Mouse (Mus musculus): ENCODE measurements at regions not wholly inside any gene's neighbourhood (a gene's known extent, or its start where the extent isn't known, plus 50 kb on each side); places are given as distances from the start of the nearest gene placed in this dataset.
"Not testable (repeated sequence)": the region's sequence is repeated elsewhere in the genome, so short reads cannot be mapped to it uniquely, and the experiment has no call there.

DNA sequence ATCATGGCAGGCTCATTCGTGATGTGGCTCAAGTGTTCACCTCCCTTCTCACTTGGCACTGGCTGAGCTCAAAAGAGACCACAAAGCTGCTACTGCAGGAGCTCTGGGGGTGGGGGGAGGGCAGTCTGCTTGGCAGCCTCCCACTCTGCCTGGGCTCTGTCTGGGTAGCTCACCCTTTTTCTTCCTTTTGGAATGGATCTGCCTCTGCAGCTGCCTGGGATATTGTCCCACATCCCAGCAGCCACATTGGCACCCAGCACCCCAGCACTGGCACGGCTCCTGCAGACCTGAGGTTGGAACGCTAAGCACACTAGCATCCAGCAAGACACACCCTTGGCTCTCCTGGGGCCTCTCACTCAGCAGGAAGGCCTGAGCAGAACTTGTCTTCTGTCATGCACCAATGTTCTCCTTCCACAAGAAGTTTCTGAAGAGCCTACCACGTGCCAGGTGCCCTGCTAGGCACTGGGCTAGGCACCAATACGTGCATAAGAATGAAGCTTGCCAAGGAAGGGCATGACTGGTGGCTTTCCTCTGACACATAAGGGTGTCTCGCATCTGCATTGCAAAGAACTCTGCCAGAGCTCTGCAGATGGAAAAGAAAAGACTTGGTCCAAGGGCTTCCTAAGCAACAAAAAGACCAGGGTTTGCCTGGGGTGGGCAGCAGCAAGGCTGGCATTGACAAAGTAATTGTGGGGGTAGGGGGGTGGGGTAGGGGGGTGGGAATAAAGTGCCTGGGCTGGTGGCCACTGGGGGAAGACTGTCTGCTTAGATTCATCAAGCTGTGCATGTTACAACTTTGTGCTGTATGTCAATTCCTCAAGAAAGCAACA lies 112.1 kb upstream of the Sipa1l1 start:
- DNase-seq (ENCODE audit: low spot score in 2 of 2): not testable (repeated sequence)

DNA sequence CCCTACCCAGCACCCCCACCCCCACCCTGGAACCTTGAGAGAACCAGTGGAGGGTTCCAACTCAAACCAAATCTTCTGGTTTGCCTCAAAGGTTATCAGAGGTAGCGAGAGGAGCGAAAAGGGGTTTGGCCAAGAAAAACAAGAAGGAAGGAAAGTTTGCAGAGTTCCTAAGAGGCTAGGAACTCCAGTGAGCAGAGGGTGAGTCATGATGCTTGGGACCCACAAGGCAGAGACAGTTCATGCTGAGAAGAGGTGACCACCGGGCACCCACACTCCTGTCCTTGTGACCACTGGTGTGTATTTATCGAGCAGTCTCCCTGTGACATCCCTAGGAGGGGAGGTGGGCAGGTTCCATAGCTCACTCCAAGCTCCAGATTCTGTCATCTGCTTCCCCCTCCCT lies 104.1 kb upstream of the Sipa1l1 start:
- DNase-seq (ENCODE audit: low spot score in 2 of 2): no peak

DNA sequence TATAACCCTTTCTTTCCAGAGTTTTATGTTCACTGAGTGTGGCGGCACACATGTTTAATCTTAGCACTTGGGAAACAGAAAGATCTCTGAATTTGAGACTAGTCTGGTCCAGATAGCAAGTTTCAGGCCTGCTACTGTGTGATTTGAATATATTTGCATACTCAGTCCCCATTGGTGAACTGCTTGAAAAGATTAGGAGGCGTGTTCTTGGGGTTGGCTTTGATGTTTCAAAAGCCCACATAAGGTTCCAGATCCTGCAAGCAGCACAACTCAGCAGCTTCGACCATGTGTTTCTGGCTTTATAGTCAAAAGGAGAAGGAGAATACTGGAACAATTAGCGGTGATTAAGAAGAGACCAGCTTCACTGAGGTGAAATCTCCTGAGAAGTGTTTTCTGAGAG lies 102.3 kb upstream of the Sipa1l1 start:
- no peak for DNase-seq (ENCODE audit: low spot score in 2 of 2)

- no peak for DNase-seq (ENCODE audit: low spot score in 2 of 2)
Observed at GRCm38 (mm10) chr12:82069621-82070020, 99.5 kb upstream of the Sipa1l1 start.

GRCm38 (mm10) chr12:82072810-82073465 lies 96.2 kb upstream of the Sipa1l1 start:
- peak; percentile 64 to 74 for DNase-seq (ENCODE audit: low spot score in 2 of 2)

DNA sequence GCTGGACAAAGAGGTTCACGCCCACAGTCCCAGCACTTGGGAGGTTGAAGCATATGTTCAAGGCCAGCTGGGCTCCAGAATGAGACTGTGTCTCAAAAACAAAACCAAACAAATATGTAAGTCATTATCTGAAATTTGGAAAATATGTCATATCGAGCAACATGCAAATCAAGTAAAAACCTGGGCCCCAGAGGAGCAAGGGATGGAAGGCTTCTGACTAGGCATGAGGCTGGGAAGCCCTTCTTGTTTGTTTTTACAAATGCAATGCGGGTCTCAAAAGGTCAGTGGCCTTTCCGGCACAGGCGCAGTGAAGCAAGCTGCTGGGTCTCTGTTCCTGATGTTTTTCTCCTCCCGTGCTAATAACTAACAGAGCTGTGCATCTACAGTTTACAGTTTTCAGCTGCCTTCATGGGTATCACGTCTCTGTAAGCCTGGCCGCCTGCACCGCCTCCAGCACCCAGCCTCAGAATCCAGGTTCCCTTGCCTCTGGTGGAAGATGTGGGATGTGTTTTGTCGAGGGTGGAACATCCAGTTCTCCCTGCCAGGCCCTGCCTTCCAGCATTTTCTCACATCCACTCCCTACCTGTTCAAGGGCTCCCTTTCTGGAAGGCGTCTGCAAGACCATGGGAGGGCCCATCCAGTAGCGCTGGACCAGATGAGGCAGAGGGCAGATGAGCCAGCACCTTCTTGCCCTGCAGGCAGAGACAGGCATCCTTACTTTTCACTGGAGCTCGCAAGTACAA lies 93.5 kb upstream of the Sipa1l1 start:
- DNase-seq (ENCODE audit: low spot score in 2 of 2): no peak

- DNase-seq (ENCODE audit: low spot score in 2 of 2): no peak
Observed at GRCm38 (mm10) chr12:82076766-82077165, 92.4 kb upstream of the Sipa1l1 start.

DNA sequence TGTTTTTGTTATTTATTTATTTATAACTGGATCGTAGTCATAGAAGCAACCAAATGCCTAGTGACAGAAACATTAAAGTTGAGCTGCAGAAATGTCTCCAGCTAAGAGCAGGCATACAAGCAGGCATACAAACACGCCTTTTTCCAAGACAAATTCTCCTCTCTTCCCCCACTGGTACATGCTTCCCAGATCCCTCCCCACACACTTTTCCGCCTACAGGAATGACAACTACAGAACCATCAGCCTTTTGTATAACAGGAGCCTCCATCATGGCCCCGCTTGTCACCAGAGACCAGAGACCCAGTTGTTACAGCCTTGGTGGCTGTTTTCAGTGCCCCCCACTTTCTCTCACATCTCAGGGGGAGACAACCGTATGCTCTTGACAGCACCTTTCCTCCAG lies 91.2 kb upstream of the Sipa1l1 start:
- no peak for DNase-seq (ENCODE audit: low spot score in 2 of 2)

DNA sequence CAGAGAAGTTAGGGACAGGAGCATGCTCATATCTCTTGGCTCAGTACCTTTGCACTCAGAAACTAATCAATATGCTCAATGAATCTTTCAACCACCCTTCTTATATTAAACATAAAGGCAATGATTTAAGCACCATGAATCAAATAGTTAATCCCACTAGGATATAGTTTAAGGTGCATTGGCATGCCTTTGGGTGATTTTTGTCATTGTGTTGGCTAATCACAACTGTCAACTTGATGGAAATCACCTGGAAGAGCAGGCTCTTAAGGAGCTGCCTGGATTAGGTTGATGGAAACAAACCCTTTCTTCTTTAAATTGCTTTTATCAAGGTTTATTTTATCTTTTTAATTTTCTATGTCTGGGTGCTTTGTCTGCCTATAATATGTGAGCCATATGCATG lies 90.4 kb upstream of the Sipa1l1 start:
- no peak for DNase-seq (ENCODE audit: low spot score in 2 of 2)

- DNase-seq (ENCODE audit: low spot score in 2 of 2): no peak
Observed at GRCm38 (mm10) chr12:82080196-82080880, 88.8 kb upstream of the Sipa1l1 start.

DNA sequence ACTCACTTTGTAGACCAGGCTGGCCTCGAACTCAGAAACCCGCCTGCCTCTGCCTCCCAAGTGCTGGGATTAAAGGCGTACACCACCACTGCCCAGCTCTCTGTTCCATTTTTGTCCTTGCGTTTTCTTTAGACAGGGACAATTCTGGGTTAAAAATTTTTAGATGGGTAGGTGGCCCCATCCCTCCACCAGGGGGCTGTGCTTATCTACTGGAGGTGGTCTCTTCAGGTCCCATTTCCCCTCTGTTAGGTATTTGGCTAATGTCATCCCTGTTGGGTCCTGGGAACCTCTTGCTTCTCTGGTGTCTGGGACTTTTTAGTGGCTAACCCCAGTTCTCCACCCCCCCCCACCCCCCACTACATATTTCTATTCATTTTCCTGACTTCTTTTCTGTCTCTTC lies 86.5 kb upstream of the Sipa1l1 start:
- DNase-seq (ENCODE audit: low spot score in 2 of 2): not testable (repeated sequence)

DNA sequence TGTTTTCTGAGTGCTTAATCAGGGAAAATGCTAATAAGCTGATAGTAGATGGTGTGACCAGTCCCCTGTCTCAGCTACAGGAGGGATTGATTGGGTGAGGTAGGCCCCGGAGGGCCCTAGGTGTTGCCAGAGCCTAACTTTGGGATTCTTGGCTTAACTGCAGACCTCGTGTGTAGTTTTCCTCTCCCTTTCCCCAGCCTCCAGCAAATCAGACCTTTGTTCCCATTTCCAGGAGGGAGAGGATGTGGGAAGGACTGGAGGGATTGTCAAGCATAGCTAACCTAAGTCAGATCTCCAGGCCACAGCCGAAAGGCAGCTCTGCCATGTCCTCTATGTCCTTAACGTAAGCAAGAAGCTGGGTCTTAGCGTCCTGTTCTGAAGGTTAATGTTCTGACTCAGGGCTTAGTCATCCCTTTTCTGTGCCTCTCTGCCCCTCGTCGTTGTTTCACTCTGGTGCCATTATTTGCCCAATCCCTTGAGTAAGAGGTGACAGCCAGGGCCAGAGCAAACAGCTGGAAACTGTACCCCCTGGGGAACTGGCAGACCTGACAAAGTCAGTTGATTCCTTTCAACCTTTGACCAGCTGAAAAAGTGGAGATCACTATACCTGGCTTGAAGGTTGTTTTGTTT lies 83.2 kb upstream of the Sipa1l1 start:
- DNase-seq (ENCODE audit: low spot score in 2 of 2): no peak

DNA sequence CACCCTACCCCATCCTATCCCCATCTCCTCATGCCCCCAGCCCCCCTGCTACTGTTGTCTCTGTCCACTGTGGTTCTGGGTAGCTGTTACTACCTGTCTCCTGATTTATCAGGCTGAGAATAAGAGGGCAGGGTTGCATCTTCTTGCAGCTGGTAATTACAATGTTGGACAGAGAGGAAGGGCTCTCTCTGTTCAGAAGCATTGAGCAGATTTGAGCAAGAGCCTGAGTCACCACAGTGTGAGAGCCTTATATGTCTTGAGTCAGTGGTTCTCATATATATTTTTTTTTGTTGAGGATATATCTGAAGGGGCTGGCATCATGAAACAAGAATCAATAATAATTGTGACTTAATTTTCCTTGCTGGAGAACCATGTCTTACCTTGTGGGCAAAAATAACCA lies 82.7 kb upstream of the Sipa1l1 start:
- no peak for DNase-seq (ENCODE audit: low spot score in 2 of 2)

- DNase-seq (ENCODE audit: low spot score in 2 of 2): no peak
Observed at GRCm38 (mm10) chr12:82089288-82089687, 79.8 kb upstream of the Sipa1l1 start.

GRCm38 (mm10) chr12:82093317-82093716 lies 75.8 kb upstream of the Sipa1l1 start:
- no peak for DNase-seq (ENCODE audit: low spot score in 2 of 2)

DNA sequence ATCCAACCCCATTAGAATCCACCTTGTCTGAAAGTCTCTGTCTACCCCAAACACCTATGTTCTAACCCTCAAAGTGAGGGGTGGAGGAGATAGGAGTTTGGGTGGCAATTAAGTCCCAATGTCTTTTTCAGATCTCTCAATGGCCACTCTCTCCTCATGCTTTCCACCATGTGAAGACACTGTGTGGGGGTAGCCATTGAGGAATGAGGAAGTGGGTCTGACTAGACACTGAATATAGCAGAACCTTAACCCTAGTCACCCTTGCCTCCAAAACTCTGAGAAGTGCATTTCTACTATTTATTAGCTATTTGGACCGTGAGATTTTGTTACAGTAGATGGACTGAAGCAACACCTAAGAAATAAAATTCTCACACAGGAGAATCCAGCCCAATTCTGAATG lies 73.7 kb upstream of the Sipa1l1 start:
- DNase-seq (ENCODE audit: low spot score in 2 of 2): no peak

DNA sequence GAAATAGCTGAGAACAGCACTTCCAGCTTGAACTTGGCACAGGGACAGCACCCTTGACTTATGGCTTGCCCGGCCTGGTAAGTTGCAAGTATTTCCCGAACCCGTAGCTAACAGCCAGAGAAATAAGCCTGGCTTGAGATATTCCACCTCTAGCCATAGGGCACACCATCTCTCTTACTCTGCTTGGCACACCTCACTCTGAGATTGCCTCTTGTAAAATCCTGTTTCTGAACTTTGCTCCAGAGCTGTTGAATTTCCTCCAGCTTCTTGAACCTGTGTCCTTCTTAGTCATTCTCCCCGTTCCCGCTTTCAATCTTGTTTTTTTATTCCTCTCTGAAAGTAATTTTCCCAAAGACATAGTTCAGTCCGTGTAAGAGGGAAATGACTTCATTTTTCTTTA lies 72.0 kb upstream of the Sipa1l1 start:
- DNase-seq (ENCODE audit: low spot score in 2 of 2): no peak

DNA sequence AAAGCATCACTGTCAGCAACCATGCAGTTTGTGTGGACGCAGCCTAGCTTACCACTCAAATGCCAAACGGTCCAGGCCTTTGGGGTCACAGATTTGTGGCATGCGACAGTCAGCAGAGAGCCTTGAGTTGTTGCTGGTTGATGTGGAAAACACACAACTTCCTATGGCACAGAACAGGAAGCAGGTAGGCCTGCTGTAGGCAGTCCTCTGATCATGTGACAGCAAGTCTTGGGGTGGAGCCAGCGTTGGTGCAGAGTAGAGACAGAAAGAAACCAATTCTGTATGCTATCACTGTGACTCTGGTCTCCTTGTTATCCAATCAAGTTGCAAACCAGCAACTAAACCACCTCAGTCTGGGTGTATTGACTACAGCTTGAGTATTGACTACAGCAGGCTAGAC lies 71.5 kb upstream of the Sipa1l1 start:
- no peak for DNase-seq (ENCODE audit: low spot score in 2 of 2)

- DNase-seq (ENCODE audit: low spot score in 2 of 2): peak; percentile 59 to 66
Observed at GRCm38 (mm10) chr12:82104211-82104610, 64.9 kb upstream of the Sipa1l1 start.

- DNase-seq (ENCODE audit: low spot score in 2 of 2): peak; percentile 37 to 56
Observed at GRCm38 (mm10) chr12:82105184-82106031, 63.7 kb upstream of the Sipa1l1 start.

All from layer of hippocampus, postnatal 10 days (tissue).